Mouse (Mus musculus): ENCODE results near the gene Clpb. TPM values are rescaled to one million over a fixed set of nuclear protein-coding genes. Genes with fewer than 3 reads are reported as not detected.

The Clpb gene
- polyA plus RNA-seq, 1 experiment, result 25.7 TPM

DNA sequence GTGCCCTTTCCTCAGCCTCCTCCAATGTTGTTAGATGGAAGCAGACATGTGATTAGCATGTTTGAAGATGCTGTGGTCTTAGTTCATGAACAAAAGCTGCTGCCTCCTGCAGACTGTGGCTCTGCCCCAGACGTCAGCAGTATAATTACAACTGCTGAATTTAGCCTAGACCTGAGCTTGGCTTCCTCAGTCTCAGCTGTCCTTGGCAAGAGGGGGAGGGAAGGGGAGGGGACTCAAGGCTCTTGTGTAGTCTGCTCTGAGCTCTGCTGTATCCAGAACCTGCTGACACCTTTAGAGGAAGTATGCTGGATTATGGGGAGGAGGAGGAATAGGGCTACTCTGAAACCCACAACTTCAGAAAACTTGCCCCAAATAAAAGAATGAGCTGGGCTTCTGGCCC, 76.2 kb downstream of the Clpb start:
- no peak overlapping the region for H3K27ac ChIP-seq (ENCODE audit: insufficient read depth, low read length)
- H3K4me1 ChIP-seq (ENCODE audit: control insufficient read depth, insufficient read depth, low read length), result no peaks in the 10 kb centered on the region
- TF ChIP-seq CTCF (IDR thresholded peaks at IDR 0.05; ENCODE audit: borderline replicate concordance, insufficient read depth, low read length), result no peak
- no peak for TF ChIP-seq POLR2A (IDR thresholded peaks at IDR 0.05; ENCODE audit: low read depth, low read length)
- H3K4me3 ChIP-seq (ENCODE audit: insufficient read depth, low read length), result no peak overlapping the region

DNA sequence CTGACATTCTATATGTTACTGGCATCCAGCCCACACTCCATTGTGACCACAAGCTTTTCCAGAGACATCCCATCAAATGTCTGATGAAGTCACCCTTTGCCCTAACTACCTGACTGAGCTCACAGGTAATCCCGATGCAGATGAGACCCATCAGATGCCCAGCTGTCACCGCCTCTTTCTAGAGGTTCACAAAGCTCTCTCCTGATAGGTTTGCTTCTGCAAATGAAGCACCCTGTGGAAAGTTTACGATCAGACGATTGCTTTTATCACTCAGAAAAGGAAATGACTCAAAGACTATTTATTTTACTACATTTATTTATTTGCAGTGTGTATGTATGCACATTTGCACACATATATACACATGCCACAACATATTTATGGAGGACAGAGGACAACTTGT, 80.1 kb downstream of the Clpb start:
- H3K4me1 ChIP-seq (ENCODE audit: control insufficient read depth, insufficient read depth, low read length), result no peaks in the 10 kb centered on the region
- H3K4me3 ChIP-seq (ENCODE audit: insufficient read depth, low read length), result no peak overlapping the region
- TF ChIP-seq POLR2A (IDR thresholded peaks at IDR 0.05; ENCODE audit: low read depth, low read length), result no peak
- TF ChIP-seq CTCF (IDR thresholded peaks at IDR 0.05; ENCODE audit: borderline replicate concordance, insufficient read depth, low read length), result no peak
- H3K27ac ChIP-seq (ENCODE audit: insufficient read depth, low read length), result no peak overlapping the region

DNA sequence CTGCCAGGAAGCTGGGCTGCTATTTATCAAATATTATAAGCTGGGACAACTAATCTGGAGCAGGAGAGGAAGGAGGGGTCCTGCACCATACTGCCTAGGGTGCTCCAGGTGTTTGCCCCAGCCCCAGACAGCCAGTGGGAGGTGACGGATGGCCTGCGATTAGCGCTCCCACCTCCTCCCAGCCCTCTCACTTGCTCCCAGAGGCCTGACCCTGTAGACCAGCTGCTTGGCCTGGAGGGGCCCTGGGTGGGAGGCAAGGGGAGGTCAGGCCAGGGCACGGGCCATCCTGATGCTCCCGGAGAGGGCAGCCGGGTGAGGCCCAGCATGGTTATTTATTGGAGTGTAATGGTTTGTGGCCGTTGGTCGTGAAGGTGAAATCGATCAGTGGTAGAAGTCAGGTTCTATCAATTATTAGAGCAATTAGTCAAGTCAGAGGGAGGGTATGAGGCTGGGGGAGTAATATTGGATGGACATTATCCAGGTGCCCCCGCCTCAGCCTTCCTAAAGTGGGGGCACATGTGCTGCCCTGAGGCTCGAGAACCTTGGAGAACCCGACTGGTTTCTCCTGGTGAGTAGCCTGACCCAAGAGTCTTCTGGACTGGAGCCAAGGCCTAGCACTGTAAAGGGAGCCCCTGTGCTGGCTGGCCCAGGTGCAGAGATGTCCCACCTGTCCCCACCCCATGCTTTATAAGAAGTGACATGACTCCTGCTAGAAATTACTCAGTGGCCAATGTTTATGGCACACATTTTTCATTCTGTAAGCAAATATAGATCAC, 83.3 kb downstream of the Clpb start:
- Histone ChIP-seq H3K4me1 (ENCODE audit: control insufficient read depth, insufficient read depth, low read length) (no peaks in the 10 kb centered on the region), H3K27ac (ENCODE audit: insufficient read depth, low read length) (no peak overlapping the region), H3K4me3 (ENCODE audit: insufficient read depth, low read length) (no peak overlapping the region)
- TF ChIP-seq CTCF (IDR thresholded peaks at IDR 0.05; ENCODE audit: borderline replicate concordance, insufficient read depth, low read length) (no peak), POLR2A (IDR thresholded peaks at IDR 0.05; ENCODE audit: low read depth, low read length) (no peak)

- Histone ChIP-seq H3K27ac (ENCODE audit: insufficient read depth, low read length) (no peak overlapping the region), H3K4me1 (ENCODE audit: control insufficient read depth, insufficient read depth, low read length) (peaks cover 13% of the 10 kb centered on the region), H3K4me3 (ENCODE audit: insufficient read depth, low read length) (no peak overlapping the region)
- no peak for TF ChIP-seq POLR2A (IDR thresholded peaks at IDR 0.05; ENCODE audit: low read depth, low read length)
- TF ChIP-seq CTCF (IDR thresholded peaks at IDR 0.05; ENCODE audit: borderline replicate concordance, insufficient read depth, low read length), result no peak
These were observed 86.8 kb downstream of the Clpb start for GRCm38 (mm10) chr7:101750268-101750667.

- TF ChIP-seq POLR2A (IDR thresholded peaks at IDR 0.05; ENCODE audit: low read depth, low read length) (no peak), CTCF (IDR thresholded peaks at IDR 0.05; ENCODE audit: borderline replicate concordance, insufficient read depth, low read length) (no peak)
- no peak overlapping the region for H3K4me3 ChIP-seq (ENCODE audit: insufficient read depth, low read length)
- peaks cover 18% of the 10 kb centered on the region for H3K4me1 ChIP-seq (ENCODE audit: control insufficient read depth, insufficient read depth, low read length)
- H3K27ac ChIP-seq (ENCODE audit: insufficient read depth, low read length), result no peak overlapping the region
These were observed 88.9 kb downstream of the Clpb start for GRCm38 (mm10) chr7:101752346-101752745.

- TF ChIP-seq CTCF (IDR thresholded peaks at IDR 0.05; ENCODE audit: borderline replicate concordance, insufficient read depth, low read length) (no peak), POLR2A (IDR thresholded peaks at IDR 0.05; ENCODE audit: low read depth, low read length) (no peak)
- Histone ChIP-seq H3K4me1 (ENCODE audit: control insufficient read depth, insufficient read depth, low read length) (peaks cover 18% of the 10 kb centered on the region), H3K27ac (ENCODE audit: insufficient read depth, low read length) (no peak overlapping the region), H3K4me3 (ENCODE audit: insufficient read depth, low read length) (no peak overlapping the region)
These were observed 90.1 kb downstream of the Clpb start for GRCm38 (mm10) chr7:101753492-101753891.

- peaks cover 18% of the 10 kb centered on the region for H3K4me1 ChIP-seq (ENCODE audit: control insufficient read depth, insufficient read depth, low read length)
- no peak overlapping the region for H3K4me3 ChIP-seq (ENCODE audit: insufficient read depth, low read length)
- H3K27ac ChIP-seq (ENCODE audit: insufficient read depth, low read length), result no peak overlapping the region
- TF ChIP-seq POLR2A (IDR thresholded peaks at IDR 0.05; ENCODE audit: low read depth, low read length) (no peak), CTCF (IDR thresholded peaks at IDR 0.05; ENCODE audit: borderline replicate concordance, insufficient read depth, low read length) (no peak)
These were observed 91.0 kb downstream of the Clpb start for GRCm38 (mm10) chr7:101754416-101754815.

- TF ChIP-seq CTCF (IDR thresholded peaks at IDR 0.05; ENCODE audit: borderline replicate concordance, insufficient read depth, low read length) (no peak), POLR2A (IDR thresholded peaks at IDR 0.05; ENCODE audit: low read depth, low read length) (no peak)
- no peak overlapping the region; the same call in 1 of the 2 replicates for H3K27ac ChIP-seq (ENCODE audit: insufficient read depth, low read length)
These were observed 91.9 kb downstream of the Clpb start for GRCm38 (mm10) chr7:101755301-101755700.

DNA sequence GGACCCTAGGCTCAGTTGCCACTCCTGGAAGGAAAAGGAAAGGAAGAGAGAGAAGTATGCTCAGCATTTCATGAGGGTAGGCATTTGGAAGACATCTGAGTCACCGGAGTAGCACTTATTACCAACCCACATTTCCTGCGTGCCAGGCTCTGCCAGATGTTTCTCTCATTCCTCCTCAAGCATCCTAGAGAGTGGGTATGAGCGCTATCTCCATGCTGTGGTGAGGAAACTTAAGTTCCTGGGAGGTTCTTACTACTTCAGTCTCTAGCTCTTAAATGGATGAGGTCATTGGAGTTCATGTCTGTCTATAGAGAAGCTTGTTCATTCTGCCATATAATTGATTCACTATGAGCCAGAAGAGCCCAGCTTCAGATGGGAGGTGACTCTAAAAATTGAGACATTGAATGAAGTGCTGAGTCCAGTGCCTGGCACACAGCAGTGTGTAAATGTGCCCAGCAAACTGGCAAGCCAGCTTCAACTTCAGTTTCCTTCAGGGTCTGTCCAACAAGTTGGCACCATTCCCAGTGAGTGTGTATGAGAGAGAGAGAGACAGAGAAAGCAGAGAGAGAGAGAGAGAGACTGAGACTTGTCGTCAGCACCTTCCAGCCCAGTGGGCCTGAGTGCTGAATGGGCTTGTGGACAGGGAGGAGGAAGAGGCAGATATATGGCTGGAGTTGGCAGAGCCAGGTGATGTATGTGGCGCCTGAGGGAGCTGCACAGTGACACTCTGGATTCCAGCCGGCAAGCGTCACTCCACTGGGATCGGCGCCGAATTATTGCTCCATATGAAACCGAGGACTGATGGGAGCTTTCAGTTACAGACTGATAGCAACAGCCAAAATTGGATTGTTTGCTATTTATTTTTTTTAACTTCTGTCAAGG, 98.7 kb downstream of the Clpb start:
- Histone ChIP-seq H3K27ac (ENCODE audit: insufficient read depth, low read length) (no peak overlapping the region), H3K4me1 (ENCODE audit: control insufficient read depth, insufficient read depth, low read length) (peaks cover 6% of the 10 kb centered on the region; the same call in 1 of the 2 replicates), H3K4me3 (ENCODE audit: insufficient read depth, low read length) (no peak overlapping the region)
- TF ChIP-seq CTCF (IDR thresholded peaks at IDR 0.05; ENCODE audit: borderline replicate concordance, insufficient read depth, low read length) (no peak), POLR2A (IDR thresholded peaks at IDR 0.05; ENCODE audit: low read depth, low read length) (no peak)

More at GRCm38 (mm10) chr7:101755301-101755700, 91.9 kb downstream of the Clpb start:
- Histone ChIP-seq H3K4me3 (ENCODE audit: insufficient read depth, low read length) (no peak overlapping the region), H3K4me1 (ENCODE audit: control insufficient read depth, insufficient read depth, low read length) (peaks cover 18% of the 10 kb centered on the region)

Data from embryonic fibroblast, embryonic 13.5 days (primary cell).